Mouse (Mus musculus): ENCODE measurements around the gene Eif2d. TPM values are rescaled to one million over a fixed set of nuclear protein-coding genes. Genes with fewer than 3 reads are reported as not detected.

Gene Eif2d
- polyA plus RNA-seq, 1 experiment: 24.0 TPM

- no peak overlapping the region for H3K27ac ChIP-seq (replicated peaks; ENCODE audit: low read depth, low read length)
- H3K4me3 ChIP-seq (ENCODE audit: insufficient read depth, low read depth, low read length): no peak overlapping the region
- H3K4me1 ChIP-seq (ENCODE audit: control insufficient read depth, insufficient read depth, insufficient read length, low read length): no peaks in the 10 kb centered on the region
Measured at GRCm38 (mm10) chr1:131208800-131209199, 55.8 kb downstream of the Eif2d start.

GRCm38 (mm10) chr1:131209971-131210426, 57.0 kb downstream of the Eif2d start:
- no peaks in the 10 kb centered on the region for H3K4me1 ChIP-seq (ENCODE audit: control insufficient read depth, insufficient read depth, insufficient read length, low read length)
- H3K4me3 ChIP-seq (ENCODE audit: insufficient read depth, low read depth, low read length): no peak overlapping the region
- no peak overlapping the region for H3K27ac ChIP-seq (replicated peaks; ENCODE audit: low read depth, low read length)

- Histone ChIP-seq H3K4me1 (ENCODE audit: control insufficient read depth, insufficient read depth, insufficient read length, low read length) (no peaks in the 10 kb centered on the region), H3K27ac (replicated peaks; ENCODE audit: low read depth, low read length) (no peak overlapping the region), H3K4me3 (ENCODE audit: insufficient read depth, low read depth, low read length) (no peak overlapping the region)
Measured at GRCm38 (mm10) chr1:131211655-131212054, 58.7 kb downstream of the Eif2d start.

GRCm38 (mm10) chr1:131212956-131213355, 60.0 kb downstream of the Eif2d start:
- H3K27ac ChIP-seq (replicated peaks; ENCODE audit: low read depth, low read length): no peak overlapping the region
- no peak overlapping the region for H3K4me3 ChIP-seq (ENCODE audit: insufficient read depth, low read depth, low read length)
- H3K4me1 ChIP-seq (ENCODE audit: control insufficient read depth, insufficient read depth, insufficient read length, low read length): no peaks in the 10 kb centered on the region

- Histone ChIP-seq H3K27ac (replicated peaks; ENCODE audit: low read depth, low read length) (no peak overlapping the region), H3K4me3 (ENCODE audit: insufficient read depth, low read depth, low read length) (no peak overlapping the region), H3K4me1 (ENCODE audit: control insufficient read depth, insufficient read depth, insufficient read length, low read length) (no peaks in the 10 kb centered on the region)
Measured at GRCm38 (mm10) chr1:131213361-131213760, 60.4 kb downstream of the Eif2d start.

- Histone ChIP-seq H3K4me3 (ENCODE audit: insufficient read depth, low read depth, low read length) (no peak overlapping the region), H3K4me1 (ENCODE audit: control insufficient read depth, insufficient read depth, insufficient read length, low read length) (no peaks in the 10 kb centered on the region), H3K27ac (replicated peaks; ENCODE audit: low read depth, low read length) (no peak overlapping the region)
Measured at GRCm38 (mm10) chr1:131218933-131219332, 66.0 kb downstream of the Eif2d start.

GRCm38 (mm10) chr1:131221822-131222590, 69.0 kb downstream of the Eif2d start:
- no peaks in the 10 kb centered on the region for H3K4me1 ChIP-seq (ENCODE audit: control insufficient read depth, insufficient read depth, insufficient read length, low read length)
- no peak overlapping the region for H3K4me3 ChIP-seq (ENCODE audit: insufficient read depth, low read depth, low read length)
- no peak overlapping the region for H3K27ac ChIP-seq (replicated peaks; ENCODE audit: low read depth, low read length)

GRCm38 (mm10) chr1:131223345-131223744, 70.4 kb downstream of the Eif2d start:
- no peak overlapping the region for H3K27ac ChIP-seq (replicated peaks; ENCODE audit: low read depth, low read length)
- H3K4me1 ChIP-seq (ENCODE audit: control insufficient read depth, insufficient read depth, insufficient read length, low read length): no peaks in the 10 kb centered on the region

GRCm38 (mm10) chr1:131224848-131225471, 72.0 kb downstream of the Eif2d start:
- no peak overlapping the region for H3K27ac ChIP-seq (replicated peaks; ENCODE audit: low read depth, low read length)
- H3K4me1 ChIP-seq (ENCODE audit: control insufficient read depth, insufficient read depth, insufficient read length, low read length): no peaks in the 10 kb centered on the region
- no peak overlapping the region for H3K4me3 ChIP-seq (ENCODE audit: insufficient read depth, low read depth, low read length)

More at GRCm38 (mm10) chr1:131223345-131223744, 70.4 kb downstream of the Eif2d start:
- H3K4me3 ChIP-seq (ENCODE audit: insufficient read depth, low read depth, low read length): no peak overlapping the region

- Histone ChIP-seq H3K4me3 (ENCODE audit: insufficient read depth, low read depth, low read length) (no peak overlapping the region), H3K27ac (replicated peaks; ENCODE audit: low read depth, low read length) (no peak overlapping the region)
Measured at GRCm38 (mm10) chr1:131228225-131228624, 75.2 kb downstream of the Eif2d start.

GRCm38 (mm10) chr1:131228659-131229058, 75.7 kb downstream of the Eif2d start:
- H3K27ac ChIP-seq (replicated peaks; ENCODE audit: low read depth, low read length): no peak overlapping the region
- H3K4me1 ChIP-seq (ENCODE audit: control insufficient read depth, insufficient read depth, insufficient read length, low read length): no peaks in the 10 kb centered on the region
- H3K4me3 ChIP-seq (ENCODE audit: insufficient read depth, low read depth, low read length): no peak overlapping the region

More at GRCm38 (mm10) chr1:131228225-131228624, 75.2 kb downstream of the Eif2d start:
- no peaks in the 10 kb centered on the region for H3K4me1 ChIP-seq (ENCODE audit: control insufficient read depth, insufficient read depth, insufficient read length, low read length)

- no peaks in the 10 kb centered on the region for H3K4me1 ChIP-seq (ENCODE audit: control insufficient read depth, insufficient read depth, insufficient read length, low read length)
Measured at GRCm38 (mm10) chr1:131233527-131233926, 80.5 kb downstream of the Eif2d start.

GRCm38 (mm10) chr1:131236077-131236476, 83.1 kb downstream of the Eif2d start:
- H3K27ac ChIP-seq (replicated peaks; ENCODE audit: low read depth, low read length): no peak overlapping the region
- no peaks in the 10 kb centered on the region for H3K4me1 ChIP-seq (ENCODE audit: control insufficient read depth, insufficient read depth, insufficient read length, low read length)
- H3K4me3 ChIP-seq (ENCODE audit: insufficient read depth, low read depth, low read length): no peak overlapping the region

More at GRCm38 (mm10) chr1:131233527-131233926, 80.5 kb downstream of the Eif2d start:
- no peak overlapping the region for H3K4me3 ChIP-seq (ENCODE audit: insufficient read depth, low read depth, low read length)
- H3K27ac ChIP-seq (replicated peaks; ENCODE audit: low read depth, low read length): no peak overlapping the region
